Mouse (Mus musculus) c-Kit-positive CD71-negative TER-119-negative erythroid progenitor cells, embryonic 14.5 days (primary cell): ENCODE results near the gene Pdcl3.
A peak's percentile ranks its signal among the peaks of the same experiment; 100 is the strongest.
"Not testable (repeated sequence)": the region's sequence is repeated elsewhere in the genome, so short reads cannot be mapped to it uniquely, and the experiment has no call there.

Experiments
- DNase-seq: peaks from one replicate; pipeline ENCODE4 v3.0.0-alpha.2; 2013; ENCODE audit warnings: low read depth

Gene Pdcl3

DNA sequence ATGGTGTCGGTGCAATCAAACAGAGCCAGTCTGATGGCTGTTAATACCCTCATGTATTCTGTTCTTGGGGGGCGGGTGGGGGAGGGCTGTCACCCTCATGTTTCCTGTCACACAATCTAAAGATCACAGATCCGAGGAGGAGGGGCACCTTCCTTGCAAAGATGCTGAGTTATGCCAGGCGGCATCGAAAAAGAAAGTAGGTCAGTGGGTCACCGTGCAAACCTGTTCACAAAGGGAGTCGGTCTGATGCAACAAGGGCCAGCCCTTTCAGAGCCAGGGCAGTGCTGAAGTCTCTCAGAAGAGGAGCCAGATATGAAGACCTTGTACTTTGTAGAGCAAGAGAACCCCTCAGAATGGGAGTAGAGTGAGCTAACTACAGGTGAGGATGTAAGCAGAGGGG lies 39.7 kb downstream of the Pdcl3 start:
- DNase-seq: no peak

DNA sequence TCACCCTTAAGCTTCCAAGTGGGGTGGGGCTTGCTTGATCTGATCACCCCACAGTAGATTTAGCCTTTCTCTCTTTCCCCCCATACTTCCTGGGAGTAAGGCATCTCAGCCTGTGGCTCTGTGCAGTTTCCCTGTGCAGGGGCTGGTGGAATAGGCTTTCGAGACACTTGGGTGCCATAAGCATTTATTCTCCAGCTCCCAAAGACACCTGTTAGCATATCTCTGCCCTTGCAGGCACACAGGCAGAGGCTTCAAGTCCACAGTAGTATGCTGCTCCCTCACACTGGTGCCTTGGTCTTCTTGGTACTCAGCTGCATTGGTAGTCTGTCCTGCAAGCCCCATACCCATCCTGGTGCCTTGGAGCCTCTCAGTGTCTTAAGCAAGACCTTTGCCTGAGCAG lies 40.4 kb downstream of the Pdcl3 start:
- DNase-seq: no peak

DNA sequence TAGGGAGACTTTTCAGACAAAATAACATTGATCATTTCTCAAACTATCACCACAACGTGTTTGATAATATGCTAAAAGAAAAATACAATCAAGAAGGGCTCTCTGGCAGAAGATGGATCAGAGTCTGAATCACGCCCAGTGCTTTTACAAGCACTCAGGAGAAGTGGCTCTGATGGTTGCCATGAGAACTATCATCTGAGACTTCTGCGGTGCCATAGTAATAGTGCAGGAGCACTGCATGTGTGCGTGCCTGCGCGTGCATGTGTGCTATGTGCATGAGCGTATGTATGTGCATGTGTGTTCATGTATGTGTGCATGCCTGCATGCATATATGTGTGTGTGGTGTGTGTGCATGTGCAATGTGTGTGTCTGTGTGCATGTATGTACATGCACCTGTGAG lies 43.8 kb downstream of the Pdcl3 start:
- DNase-seq: no peak

DNA sequence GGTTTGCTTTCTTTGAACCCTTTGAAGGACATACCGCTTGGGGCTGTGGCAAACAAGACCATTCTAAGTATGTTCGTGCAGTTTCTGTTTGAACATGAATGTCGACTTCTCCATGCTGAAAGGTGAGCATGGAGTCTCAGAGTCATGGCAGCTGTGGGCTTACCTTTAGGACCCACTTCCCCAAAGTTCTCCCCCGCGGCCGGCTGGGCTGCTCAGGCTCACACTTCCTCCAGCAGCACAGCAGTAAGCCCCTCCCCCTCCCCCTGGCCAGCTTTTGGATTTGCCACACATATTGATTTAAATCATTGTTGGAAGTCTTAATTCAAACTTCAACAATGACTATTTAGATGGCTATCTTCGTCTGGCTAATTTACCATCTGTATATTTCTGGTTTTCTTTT lies 44.7 kb downstream of the Pdcl3 start:
- peak; percentile 12 for DNase-seq

DNA sequence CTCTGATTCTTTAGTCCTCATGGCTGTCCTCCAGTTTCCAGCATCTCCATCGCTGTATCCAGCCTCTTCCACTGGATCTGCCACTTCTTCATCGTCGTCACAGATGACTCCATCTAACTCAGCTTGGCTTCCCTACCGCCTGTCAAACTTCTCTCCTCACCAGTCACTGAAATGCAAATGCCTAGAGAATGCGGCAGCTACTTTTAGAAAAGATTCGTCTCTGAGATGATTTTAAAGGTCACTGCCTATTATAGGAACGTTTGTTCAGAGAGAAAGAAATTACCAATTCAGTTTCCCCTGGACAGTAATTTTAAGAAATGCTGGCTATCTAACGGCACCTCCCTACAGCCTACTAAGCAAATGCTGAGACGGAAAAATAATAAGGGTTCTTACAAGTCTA lies 50.4 kb downstream of the Pdcl3 start:
- DNase-seq: no peak

DNA sequence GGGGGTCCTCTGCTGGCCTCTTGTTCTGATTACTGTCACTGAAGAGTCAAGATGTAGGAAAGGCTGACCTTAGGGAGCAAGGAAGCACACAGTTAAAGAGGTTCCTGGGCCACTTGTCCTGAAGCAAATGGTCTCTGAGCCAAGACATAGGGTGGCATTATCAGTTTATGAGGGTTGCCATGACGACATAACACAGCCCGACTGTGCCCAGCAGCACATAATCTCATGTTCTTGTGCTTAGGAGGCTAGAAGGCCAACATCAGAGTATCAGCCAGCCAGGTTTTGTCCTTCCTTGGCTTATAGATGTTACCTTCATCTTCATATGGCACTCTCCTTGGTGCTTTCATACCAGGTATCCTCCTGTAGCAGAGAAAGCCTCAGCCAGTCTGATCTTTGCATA lies 56.8 kb downstream of the Pdcl3 start:
- DNase-seq: no peak

DNA sequence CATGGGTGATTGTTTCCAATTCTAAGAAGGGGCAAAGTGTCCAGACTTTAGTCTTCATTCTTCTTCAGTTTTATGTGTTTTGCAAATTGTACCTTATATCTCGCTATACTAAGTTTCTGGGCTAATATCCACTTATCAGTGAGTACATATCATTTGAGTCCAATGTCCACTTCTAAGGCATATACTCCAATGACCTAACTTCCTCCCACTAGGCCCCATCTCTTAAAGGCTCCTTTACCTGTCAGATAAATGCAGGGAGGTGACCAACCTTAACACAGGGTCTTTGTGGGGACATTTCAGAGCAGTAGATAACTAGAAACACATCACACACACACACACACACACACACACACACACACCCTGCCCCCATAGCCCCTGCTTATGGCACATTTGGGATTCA lies 59.0 kb downstream of the Pdcl3 start:
- not testable (repeated sequence) for DNase-seq

DNA sequence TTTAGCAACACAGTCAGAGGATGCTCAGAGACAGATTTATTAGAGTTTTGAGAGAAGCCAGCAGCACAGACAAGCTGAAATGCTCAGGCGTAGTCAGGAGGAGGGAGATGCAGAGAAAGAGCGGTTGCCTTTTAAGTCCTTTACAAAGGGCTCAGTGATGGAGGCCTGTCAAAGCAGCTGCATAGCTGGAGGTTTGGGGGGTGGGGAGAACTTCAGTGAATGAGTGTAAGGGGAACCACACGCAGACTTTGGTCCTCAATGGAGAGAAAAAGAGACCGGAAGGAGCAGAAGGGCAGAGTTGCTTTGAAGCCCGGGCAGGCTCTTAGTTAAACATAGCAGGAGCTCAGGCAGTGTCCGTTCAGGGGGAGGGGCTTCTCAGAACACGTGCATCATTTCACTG lies 61.3 kb downstream of the Pdcl3 start:
- DNase-seq: no peak
